Mouse (Mus musculus) embryonic facial prominence, embryonic 13.5 days (tissue): ENCODE results near the gene Ptch1. TPM values are rescaled to one million over a fixed set of nuclear protein-coding genes. Genes with fewer than 3 reads are reported as not detected.

ENCODE experiments used
- ATAC-seq: fragments of 200-750 bp; cut with Nextera tagmentation; 2 replicates; pipeline ENCODE4 v1.8.0; 2017; ENCODE audit warnings: low read depth; ENCODE audit not compliant: insufficient number of reproducible peaks, insufficient read depth, low FRiP score, low TSS enrichment
- H3K27ac ChIP-seq: fragments of 300-500 bp; sonication (generic); 2 replicates; pipeline ENCODE4 v1.5.1; 2015; ENCODE audit warnings: moderate library complexity, mild to moderate bottlenecking, inconsistent platforms
- H3K27me3 ChIP-seq: fragments of 300-500 bp; sonication (generic); 2 replicates; pipeline ENCODE4 v1.6.1; 2015; ENCODE audit warnings: mild to moderate bottlenecking, inconsistent platforms
- H3K36me3 ChIP-seq: fragments of 300-500 bp; sonication (generic); 2 replicates; pipeline ENCODE4 v1.6.1; 2015; ENCODE audit warnings: mild to moderate bottlenecking, inconsistent platforms
- H3K4me1 ChIP-seq: fragments of 300-500 bp; sonication (generic); 2 replicates; pipeline ENCODE4 v1.6.1; 2015; ENCODE audit warnings: inconsistent platforms
- H3K4me2 ChIP-seq: fragments of 300-500 bp; sonication (generic); 2 replicates; pipeline ENCODE4 v1.6.1; 2015; ENCODE audit warnings: moderate library complexity, mild to moderate bottlenecking, inconsistent platforms
- H3K4me3 ChIP-seq: fragments of 300-500 bp; sonication (generic); 2 replicates; pipeline ENCODE4 v1.5.1; 2015; ENCODE audit warnings: mild to moderate bottlenecking, inconsistent platforms
- H3K9ac ChIP-seq: fragments of 300-500 bp; sonication (generic); 2 replicates; pipeline ENCODE4 v1.6.1; 2015; ENCODE audit warnings: mild to moderate bottlenecking, inconsistent platforms
- H3K9me3 ChIP-seq: fragments of 300-500 bp; sonication (generic); 2 replicates; pipeline ENCODE4 v1.6.1; 2016; ENCODE audit warnings: inconsistent platforms
- WGBS: fragments of 180-500 bp; shearing (Covaris S2); methylation state at CpG from one replicate; pipeline ENCODE4 v1.1.7; 2015; ENCODE audit warnings: mixed read lengths; 5-methylcytosine and 5-hydroxymethylcytosine counted together
- polyA plus RNA-seq: library from polyadenylated mRNA; unstranded; fragments of >200 nt; fragmentation: Nextera tagmentation; extraction: Ambion mirVana; gene quantifications from 2 replicates; pipeline ENCODE4 v1.2.1, GENCODE M21; 2015

The Ptch1 gene
- polyA plus RNA-seq, 1 experiment from 2014 or later, result 30.6 TPM

DNA sequence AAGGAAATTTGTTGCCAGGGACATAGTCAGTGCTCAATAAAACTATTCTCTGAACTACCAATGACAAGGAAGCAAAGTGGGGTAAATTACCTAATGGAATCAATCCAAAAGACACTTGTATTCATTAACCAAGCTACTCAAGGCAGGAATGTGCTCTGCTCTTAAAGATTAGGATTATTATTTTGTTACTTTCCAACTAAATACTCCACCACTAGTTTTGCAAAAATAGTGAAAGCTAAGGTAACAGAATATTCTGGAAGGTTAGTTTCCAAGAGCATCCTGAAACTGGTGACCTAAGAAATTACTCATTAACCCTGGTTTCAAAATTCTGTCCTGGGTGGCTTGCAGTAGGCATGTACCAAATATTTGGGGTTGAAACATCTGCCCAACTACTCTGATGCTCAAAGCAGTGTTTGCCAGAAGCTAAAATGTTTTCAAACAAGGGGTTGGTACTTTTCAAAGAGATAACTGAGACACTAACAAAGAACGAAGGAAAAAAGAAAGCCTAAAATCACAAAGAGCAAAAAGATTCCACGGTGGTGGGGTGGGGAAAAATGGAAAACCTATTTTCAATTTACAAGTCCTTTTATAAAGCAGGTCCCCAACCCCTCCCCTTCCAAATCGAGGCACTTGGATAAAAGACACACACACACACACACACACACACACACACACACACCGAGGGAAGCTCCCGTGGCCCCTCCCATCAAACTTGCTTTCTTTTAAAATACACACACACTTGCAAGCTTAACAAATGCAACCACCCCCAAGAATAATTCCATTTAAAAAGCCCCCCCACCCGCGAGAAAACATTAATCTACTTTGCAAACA lies 11.0 kb downstream of the Ptch1 start:
- peaks cover 8% of the 10 kb centered on the region; the same call in 1 of the 2 replicates for H3K36me3 ChIP-seq

DNA sequence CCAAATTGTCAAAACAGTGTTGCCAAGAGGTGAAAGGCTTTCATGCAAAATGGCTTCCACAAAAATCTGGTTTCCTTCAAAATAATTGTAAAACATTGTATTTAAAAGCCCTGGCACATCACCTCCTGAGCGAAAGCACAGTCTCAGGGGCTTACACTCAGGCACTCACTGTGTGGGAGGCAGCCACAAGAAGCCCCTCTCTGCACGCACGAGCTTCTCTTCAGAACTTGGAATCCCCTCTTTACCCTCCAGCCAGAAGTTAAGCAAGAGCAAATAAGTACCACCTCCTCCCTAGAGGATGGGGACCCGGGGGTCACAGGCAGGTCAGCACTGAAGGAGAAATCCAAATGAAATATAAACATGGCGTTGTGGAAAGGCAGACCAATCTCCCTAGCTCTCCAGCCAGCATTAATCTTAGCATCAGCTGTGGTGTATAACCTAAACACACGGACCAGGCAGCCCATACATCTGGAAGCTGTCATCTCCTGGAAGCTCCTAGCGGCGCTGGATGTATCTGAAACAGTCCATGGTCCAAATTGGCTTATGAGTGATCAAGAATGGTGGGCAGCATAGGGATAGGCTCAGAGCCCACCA lies 15.0 kb downstream of the Ptch1 start:
- peak overlapping the region; percentile 96 for H3K4me2 ChIP-seq
- H3K27ac ChIP-seq, result peak overlapping the region; percentile 53
- H3K4me3 ChIP-seq, result peak overlapping the region; percentile 14; the same call in 1 of the 2 replicates
- H3K4me1 ChIP-seq, result peaks cover 88% of the 10 kb centered on the region
- H3K36me3 ChIP-seq, result peaks cover 10% of the 10 kb centered on the region; the same call in 1 of the 2 replicates
- peak overlapping the region; percentile 47; the same call in 1 of the 2 replicates for H3K9ac ChIP-seq
- H3K9me3 ChIP-seq, result no peaks in the 10 kb centered on the region
- no peak for ATAC-seq
- no peaks in the 10 kb centered on the region for H3K27me3 ChIP-seq
- 20% methylated on average over 8 of the region's 8 CpGs for WGBS

More for the DNA sequence above, 11.0 kb downstream of the Ptch1 start:
- peak overlapping the region; percentile 94 for H3K4me3 ChIP-seq
- peak overlapping the region; percentile 100 for H3K27ac ChIP-seq
- no peaks in the 10 kb centered on the region for H3K9me3 ChIP-seq
- WGBS, result 3% methylated on average over 7 of the region's 7 CpGs
- H3K4me2 ChIP-seq, result peak overlapping the region; percentile 96
- no peak for ATAC-seq
- peaks cover 51% of the 10 kb centered on the region for H3K4me1 ChIP-seq
- peak overlapping the region; percentile 99 for H3K9ac ChIP-seq
- H3K27me3 ChIP-seq, result no peaks in the 10 kb centered on the region

GRCm38 (mm10) chr13:63556431-63556830 lies 17.0 kb downstream of the Ptch1 start:
- Histone ChIP-seq H3K4me1 (peaks cover 96% of the 10 kb centered on the region), H3K36me3 (peaks cover 18% of the 10 kb centered on the region; the same call in 1 of the 2 replicates), H3K27me3 (no peaks in the 10 kb centered on the region), H3K27ac (peak overlapping the region; percentile 55; the same call in 1 of the 2 replicates), H3K9ac (0 out of 2 replicates have a peak overlapping the region, but pooled peaks have one; percentile 44), H3K9me3 (no peaks in the 10 kb centered on the region), H3K4me2 (peak overlapping the region; percentile 96), H3K4me3 (no peak overlapping the region)
- no peak for ATAC-seq
- WGBS, result 37% methylated on average over 1 of the region's 1 CpGs

DNA sequence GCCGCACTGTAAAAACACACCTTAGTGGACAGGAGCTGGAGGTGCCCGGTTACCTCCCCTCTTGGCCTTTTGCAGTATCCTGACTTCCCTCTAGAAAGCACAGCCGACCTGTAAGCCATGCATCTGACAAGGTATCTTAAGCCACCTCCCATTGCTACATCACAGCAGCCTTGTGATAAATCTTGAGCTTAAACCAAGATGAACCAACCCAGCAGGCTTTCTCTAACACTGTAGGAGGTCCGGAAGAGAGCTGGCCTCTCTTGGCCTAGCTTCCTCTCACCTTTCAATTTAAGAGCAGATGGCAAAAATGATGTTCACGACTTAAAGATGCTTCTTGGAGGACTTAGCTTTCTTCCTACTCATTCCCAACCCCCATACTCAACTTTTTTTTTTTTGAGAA lies 17.5 kb downstream of the Ptch1 start:
- H3K36me3 ChIP-seq, result peaks cover 23% of the 10 kb centered on the region; the same call in 1 of the 2 replicates
- peaks cover 96% of the 10 kb centered on the region for H3K4me1 ChIP-seq
- 28% methylated on average over 5 of the region's 5 CpGs for WGBS
- no peaks in the 10 kb centered on the region for H3K9me3 ChIP-seq
- peak overlapping the region; percentile 17; the same call in 1 of the 2 replicates for H3K4me3 ChIP-seq
- peak overlapping the region; percentile 96 for H3K4me2 ChIP-seq
- H3K27ac ChIP-seq, result peak overlapping the region; percentile 55; the same call in 1 of the 2 replicates
- ATAC-seq, result no peak
- no peaks in the 10 kb centered on the region for H3K27me3 ChIP-seq
- peak overlapping the region; percentile 49; the same call in 1 of the 2 replicates for H3K9ac ChIP-seq

- no peaks in the 10 kb centered on the region for H3K27me3 ChIP-seq
- ATAC-seq, result no peak
- H3K9me3 ChIP-seq, result no peaks in the 10 kb centered on the region
- peak overlapping the region; percentile 96 for H3K4me2 ChIP-seq
- H3K36me3 ChIP-seq, result peaks cover 21% of the 10 kb centered on the region
- H3K4me1 ChIP-seq, result peaks cover 94% of the 10 kb centered on the region
- no peak overlapping the region for H3K27ac ChIP-seq
- WGBS, result 52% methylated on average over 11 of the region's 11 CpGs
- no peak overlapping the region for H3K4me3 ChIP-seq
- peak overlapping the region; percentile 0; the same call in 1 of the 2 replicates for H3K9ac ChIP-seq
These were observed 18.8 kb downstream of the Ptch1 start for GRCm38 (mm10) chr13:63554569-63554968.

DNA sequence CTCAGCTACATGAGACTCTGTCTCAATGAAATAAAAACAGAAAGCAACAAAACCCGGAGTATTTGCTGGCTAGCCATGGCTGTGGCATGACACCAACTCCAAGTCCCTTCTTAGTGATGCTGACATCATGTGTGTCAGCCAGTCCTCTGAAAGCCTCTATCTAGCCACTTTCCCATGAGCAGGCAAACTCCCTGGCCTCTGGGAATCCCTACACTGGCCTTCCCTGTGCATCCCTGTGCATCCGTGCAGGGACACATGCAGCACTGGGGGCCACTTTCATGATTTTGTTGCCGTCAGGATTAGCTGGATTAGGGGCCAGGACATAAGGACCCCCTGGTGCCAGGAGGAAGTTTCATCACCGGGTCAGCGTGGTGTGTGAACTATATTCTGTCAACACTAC lies 20.0 kb downstream of the Ptch1 start:
- 76% methylated on average over 5 of the region's 5 CpGs for WGBS
- H3K4me3 ChIP-seq, result no peak overlapping the region
- H3K36me3 ChIP-seq, result peaks cover 21% of the 10 kb centered on the region
- H3K27me3 ChIP-seq, result no peaks in the 10 kb centered on the region
- no peak overlapping the region for H3K27ac ChIP-seq
- peaks cover 92% of the 10 kb centered on the region for H3K4me1 ChIP-seq
- no peak for ATAC-seq
- peak overlapping the region; percentile 32; the same call in 1 of the 2 replicates for H3K9ac ChIP-seq
- H3K4me2 ChIP-seq, result peak overlapping the region; percentile 14; the same call in 1 of the 2 replicates
- H3K9me3 ChIP-seq, result no peaks in the 10 kb centered on the region

- 0 out of 2 replicates have a peak, but pooled peaks have one; percentile 43 for ATAC-seq
- peaks cover 25% of the 10 kb centered on the region for H3K36me3 ChIP-seq
- peak overlapping the region; percentile 63; the same call in 1 of the 2 replicates for H3K27ac ChIP-seq
These were observed 21.0 kb downstream of the Ptch1 start for GRCm38 (mm10) chr13:63552291-63552932.

DNA sequence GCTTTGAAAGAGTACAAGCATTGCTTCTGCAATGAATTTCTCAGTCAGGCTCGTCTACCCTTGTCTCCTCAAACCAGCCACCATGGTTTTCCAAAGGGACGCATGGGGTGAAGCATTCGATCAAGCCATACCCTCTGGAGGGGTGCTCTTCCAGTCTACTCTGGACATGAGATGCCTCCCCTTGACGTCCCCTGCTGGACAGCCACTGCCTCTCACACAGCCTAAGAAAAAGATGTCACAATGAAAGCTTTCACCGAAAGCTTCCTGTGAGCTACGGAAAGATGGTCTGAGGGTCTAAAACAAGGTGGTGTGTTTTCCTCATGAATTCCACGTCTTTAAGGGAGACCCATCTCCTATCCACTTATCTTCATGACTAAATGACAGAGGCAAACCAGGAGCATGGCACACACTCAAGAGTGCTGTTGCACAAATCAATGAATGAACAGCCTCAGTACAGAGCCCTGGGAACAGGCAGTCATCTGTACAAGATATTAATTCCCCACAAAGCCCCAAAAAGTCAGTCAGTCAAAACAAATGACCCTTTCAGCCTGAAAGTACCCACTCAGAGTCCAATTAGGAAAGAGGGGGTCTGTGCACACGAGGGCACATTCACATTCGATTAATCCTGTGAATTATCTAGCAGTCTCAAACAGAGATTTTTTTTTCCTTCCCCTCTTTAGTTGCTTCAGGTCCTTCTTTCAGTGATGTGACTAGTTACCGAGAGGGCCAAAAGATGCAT lies 21.7 kb downstream of the Ptch1 start:
- Histone ChIP-seq H3K36me3 (peaks cover 28% of the 10 kb centered on the region), H3K27me3 (no peaks in the 10 kb centered on the region), H3K4me3 (no peak overlapping the region), H3K27ac (no peak overlapping the region), H3K4me2 (no peak overlapping the region), H3K4me1 (peaks cover 78% of the 10 kb centered on the region), H3K9ac (no peak overlapping the region), H3K9me3 (no peaks in the 10 kb centered on the region)
- ATAC-seq, result no peak
- 60% methylated on average over 10 of the region's 10 CpGs for WGBS

More at GRCm38 (mm10) chr13:63552291-63552932, 21.0 kb downstream of the Ptch1 start:
- Histone ChIP-seq H3K4me2 (peak overlapping the region; percentile 24; the same call in 1 of the 2 replicates), H3K4me1 (peaks cover 85% of the 10 kb centered on the region), H3K9me3 (no peaks in the 10 kb centered on the region), H3K9ac (no peak overlapping the region), H3K27me3 (no peaks in the 10 kb centered on the region), H3K4me3 (no peak overlapping the region)
- WGBS, result 67% methylated on average over 10 of the region's 10 CpGs

GRCm38 (mm10) chr13:63550367-63550766 lies 23.0 kb downstream of the Ptch1 start:
- H3K27ac ChIP-seq, result no peak overlapping the region
- WGBS, result 72% methylated on average over 5 of the region's 5 CpGs
- H3K4me3 ChIP-seq, result no peak overlapping the region
- peaks cover 41% of the 10 kb centered on the region for H3K36me3 ChIP-seq
- peaks cover 66% of the 10 kb centered on the region for H3K4me1 ChIP-seq
- ATAC-seq, result no peak
- no peak overlapping the region for H3K4me2 ChIP-seq
- no peaks in the 10 kb centered on the region for H3K9me3 ChIP-seq
- H3K9ac ChIP-seq, result no peak overlapping the region
- no peaks in the 10 kb centered on the region for H3K27me3 ChIP-seq

GRCm38 (mm10) chr13:63549210-63549609 lies 24.2 kb downstream of the Ptch1 start:
- WGBS, result 50% methylated on average over 5 of the region's 5 CpGs
- H3K27ac ChIP-seq, result no peak overlapping the region
- H3K9ac ChIP-seq, result no peak overlapping the region
- H3K4me3 ChIP-seq, result no peak overlapping the region
- H3K4me2 ChIP-seq, result no peak overlapping the region
- H3K9me3 ChIP-seq, result no peaks in the 10 kb centered on the region
- H3K36me3 ChIP-seq, result peaks cover 51% of the 10 kb centered on the region
- H3K27me3 ChIP-seq, result no peaks in the 10 kb centered on the region
- peaks cover 59% of the 10 kb centered on the region for H3K4me1 ChIP-seq
- ATAC-seq, result no peak
